Mouse (Mus musculus) hindbrain, embryonic 14.5 days (tissue): ENCODE data around the gene Pgm2. TPM values are rescaled to one million over a fixed set of nuclear protein-coding genes. Genes with fewer than 3 reads are reported as not detected.

Source experiments
- ATAC-seq: fragments of 200-750 bp; cut with Nextera tagmentation; 2 replicates; pipeline ENCODE4 v1.8.0; 2017; ENCODE audit warnings: moderate number of reproducible peaks, mild to moderate bottlenecking, moderate TSS enrichment, moderate library complexity; ENCODE audit not compliant: low FRiP score
- DNase-seq: peaks from one replicate; pipeline ENCODE4 v3.0.0-alpha.2; 2015; ENCODE audit warnings: low spot score
- H3K27ac ChIP-seq: fragments of 300-500 bp; sonication (generic); 2 replicates; pipeline ENCODE4 v1.5.1; 2014; ENCODE audit warnings: mild to moderate bottlenecking, moderate library complexity
- H3K27me3 ChIP-seq: fragments of 300-500 bp; sonication (generic); 2 replicates; pipeline ENCODE4 v1.6.1; 2014; ENCODE audit warnings: mild to moderate bottlenecking, low read length, mixed read lengths; ENCODE audit not compliant: control insufficient read depth, insufficient read depth
- H3K36me3 ChIP-seq: fragments of 300-500 bp; sonication (generic); replicated peaks from 2 replicates; pipeline ENCODE4 v1.6.1; 2014; ENCODE audit not compliant: control insufficient read depth, insufficient read depth
- H3K4me1 ChIP-seq: fragments of 300-500 bp; sonication (generic); replicated peaks from 2 replicates; pipeline ENCODE4 v1.6.1; 2014; ENCODE audit warnings: antibody characterized with exemption, low read length, mixed read lengths; ENCODE audit not compliant: control insufficient read depth, insufficient read depth
- H3K4me2 ChIP-seq: fragments of 300-500 bp; sonication (generic); replicated peaks from 2 replicates; pipeline ENCODE4 v1.6.1; 2014; ENCODE audit warnings: mild to moderate bottlenecking, moderate library complexity
- H3K4me3 ChIP-seq: fragments of 300-500 bp; sonication (generic); replicated peaks from 2 replicates; pipeline ENCODE4 v1.5.1; 2014; ENCODE audit warnings: mild to moderate bottlenecking, low read length
- H3K9ac ChIP-seq: fragments of 300-500 bp; sonication (generic); 2 replicates; pipeline ENCODE4 v1.6.1; 2014
- H3K9me3 ChIP-seq: fragments of 300-500 bp; sonication (generic); 2 replicates; pipeline ENCODE4 v1.6.1; 2016; ENCODE audit warnings: low read length; ENCODE audit not compliant: control insufficient read depth
- WGBS: fragments of 180-500 bp; shearing (Covaris S2); extraction: QIAGEN DNeasy Blood & Tissue Kit; methylation state at CpG from one replicate; pipeline ENCODE4 v1.1.7; 2014; 5-methylcytosine and 5-hydroxymethylcytosine counted together
- polyA plus RNA-seq: library from polyadenylated mRNA; unstranded; fragments of >200 nt; fragmentation: Nextera tagmentation; extraction: Ambion mirVana; gene quantifications from 2 replicates; pipeline ENCODE4 v1.2.1, GENCODE M21; 2014

Gene Pgm2
- polyA plus RNA-seq, 1 experiment from 2014 or later = 21.6 TPM

- no peaks in the 10 kb centered on the region for H3K9me3 ChIP-seq
- H3K4me3 ChIP-seq = no peak overlapping the region
- H3K4me2 ChIP-seq = no peak overlapping the region
- H3K4me1 ChIP-seq = peaks cover 9% of the 10 kb centered on the region
- no peaks in the 10 kb centered on the region for H3K36me3 ChIP-seq
- 86% methylated on average over 3 of the region's 3 CpGs for WGBS
- DNase-seq (no peak), ATAC-seq (no peak)
- H3K27ac ChIP-seq = no peak overlapping the region
- peaks cover 35% of the 10 kb centered on the region for H3K27me3 ChIP-seq
- no peak overlapping the region for H3K9ac ChIP-seq
Observed at GRCm38 (mm10) chr5:64161917-64162316, 69.2 kb downstream of the Pgm2 start.

- Histone ChIP-seq H3K27me3 (peaks cover 35% of the 10 kb centered on the region), H3K27ac (no peak overlapping the region)
- 91% methylated on average over 5 of the region's 5 CpGs for WGBS
Observed at GRCm38 (mm10) chr5:64162582-64162981, 69.8 kb downstream of the Pgm2 start.

GRCm38 (mm10) chr5:64164414-64164813 lies 71.7 kb downstream of the Pgm2 start:
- no peak overlapping the region for H3K27ac ChIP-seq
- H3K27me3 ChIP-seq = peaks cover 23% of the 10 kb centered on the region
- no peak for ATAC-seq
- 89% methylated on average over 3 of the region's 3 CpGs for WGBS
- no peak for DNase-seq
- no peaks in the 10 kb centered on the region for H3K9me3 ChIP-seq
- H3K4me3 ChIP-seq = no peak overlapping the region
- H3K9ac ChIP-seq = no peak overlapping the region
- H3K4me2 ChIP-seq = no peak overlapping the region
- no peaks in the 10 kb centered on the region for H3K36me3 ChIP-seq
- peaks cover 9% of the 10 kb centered on the region for H3K4me1 ChIP-seq

More at GRCm38 (mm10) chr5:64162582-64162981, 69.8 kb downstream of the Pgm2 start:
- no peaks in the 10 kb centered on the region for H3K9me3 ChIP-seq
- no peak for DNase-seq
- H3K4me1 ChIP-seq = peaks cover 9% of the 10 kb centered on the region
- no peak for ATAC-seq
- no peaks in the 10 kb centered on the region for H3K36me3 ChIP-seq
- no peak overlapping the region for H3K4me2 ChIP-seq
- H3K9ac ChIP-seq = no peak overlapping the region
- no peak overlapping the region for H3K4me3 ChIP-seq

GRCm38 (mm10) chr5:64165826-64166225 lies 73.1 kb downstream of the Pgm2 start:
- no peak for ATAC-seq
- H3K27me3 ChIP-seq = peaks cover 19% of the 10 kb centered on the region
- H3K4me3 ChIP-seq = no peak overlapping the region
- H3K9me3 ChIP-seq = no peaks in the 10 kb centered on the region
- no peak overlapping the region for H3K4me2 ChIP-seq
- no peak overlapping the region for H3K27ac ChIP-seq
- H3K36me3 ChIP-seq = no peaks in the 10 kb centered on the region
- no peak overlapping the region for H3K9ac ChIP-seq
- peaks cover 6% of the 10 kb centered on the region for H3K4me1 ChIP-seq
- no peak for DNase-seq
- WGBS = 45% methylated on average over 2 of the region's 2 CpGs

GRCm38 (mm10) chr5:64168990-64169540 lies 76.3 kb downstream of the Pgm2 start:
- Histone ChIP-seq H3K9ac (no peak overlapping the region), H3K9me3 (no peaks in the 10 kb centered on the region), H3K4me1 (no peaks in the 10 kb centered on the region; the same call in 1 of the 2 replicates), H3K4me3 (no peak overlapping the region), H3K36me3 (no peaks in the 10 kb centered on the region), H3K27me3 (no peaks in the 10 kb centered on the region), H3K4me2 (no peak overlapping the region), H3K27ac (no peak overlapping the region)
- ATAC-seq = no peak
- WGBS = 96% methylated on average over 10 of the region's 10 CpGs
- DNase-seq = no peak

GRCm38 (mm10) chr5:64172884-64173283 lies 80.1 kb downstream of the Pgm2 start:
- H3K4me2 ChIP-seq = no peak overlapping the region
- H3K4me3 ChIP-seq = no peak overlapping the region
- ATAC-seq = no peak
- H3K36me3 ChIP-seq = no peaks in the 10 kb centered on the region
- H3K27ac ChIP-seq = no peak overlapping the region
- no peak for DNase-seq
- WGBS = 71% methylated on average over 3 of the region's 3 CpGs
- H3K9me3 ChIP-seq = no peaks in the 10 kb centered on the region
- H3K4me1 ChIP-seq = no peaks in the 10 kb centered on the region; the same call in 1 of the 2 replicates
- no peak overlapping the region for H3K9ac ChIP-seq
- no peaks in the 10 kb centered on the region for H3K27me3 ChIP-seq

- DNase-seq (no peak), ATAC-seq (0 out of 2 replicates have a peak, but pooled peaks have one; percentile 40)
- WGBS = 70% methylated on average over 16 of the region's 16 CpGs
- no peaks in the 10 kb centered on the region for H3K27me3 ChIP-seq
- H3K4me1 ChIP-seq = no peaks in the 10 kb centered on the region; the same call in 1 of the 2 replicates
- H3K4me2 ChIP-seq = no peak overlapping the region
- no peaks in the 10 kb centered on the region for H3K36me3 ChIP-seq
- H3K27ac ChIP-seq = no peak overlapping the region
- H3K4me3 ChIP-seq = no peak overlapping the region
- H3K9ac ChIP-seq = no peak overlapping the region
- no peaks in the 10 kb centered on the region for H3K9me3 ChIP-seq
Observed at GRCm38 (mm10) chr5:64173302-64173701, 80.6 kb downstream of the Pgm2 start.

GRCm38 (mm10) chr5:64174429-64174935 lies 81.7 kb downstream of the Pgm2 start:
- no peak for DNase-seq
- WGBS = 84% methylated on average over 5 of the region's 5 CpGs

More at GRCm38 (mm10) chr5:64174429-64174935, 81.7 kb downstream of the Pgm2 start:
- Histone ChIP-seq H3K9me3 (no peaks in the 10 kb centered on the region), H3K4me3 (no peak overlapping the region), H3K4me1 (no peaks in the 10 kb centered on the region; the same call in 1 of the 2 replicates), H3K9ac (no peak overlapping the region), H3K4me2 (no peak overlapping the region), H3K27me3 (no peaks in the 10 kb centered on the region), H3K27ac (no peak overlapping the region), H3K36me3 (no peaks in the 10 kb centered on the region)
- ATAC-seq = no peak
